Comparison of ENCODE assay signal across 11 mouse cellular contexts in the genomic region with DNA sequence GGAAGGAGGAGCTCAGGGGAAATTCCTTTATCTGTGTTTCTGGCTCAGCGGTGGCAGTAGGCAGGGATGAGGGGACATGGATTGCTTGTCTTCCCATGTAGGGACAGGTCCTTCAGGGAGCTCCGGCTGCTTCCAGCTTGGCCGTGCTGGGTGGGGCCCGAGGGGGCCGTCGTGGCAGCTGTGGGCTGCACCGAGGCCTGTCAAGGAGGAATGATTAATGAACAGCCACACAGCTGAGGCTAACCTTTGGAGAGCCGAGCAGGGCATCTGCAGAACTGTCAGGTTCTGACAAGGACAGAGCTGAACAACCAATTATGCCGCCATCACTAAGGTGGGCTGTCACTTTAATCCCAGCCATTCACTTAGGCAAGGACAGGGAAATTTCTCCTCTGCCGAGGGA.
DNase-seq lines count a peak whose midpoint lies in the region; ATAC-seq lines count a peak whose summit lies in the region.
"Had no signal": no experiment of that assay in that cellular context is flagged by ENCODE, and none has a peak within 500 bp of the region (broad histone marks: within the 10 kb centered on the region; RNA-seq: fewer than 3 reads in every experiment).

No protein-coding gene starts in this region.

- peak; percentile 43; the same call in 1 of the 2 replicates for ATAC-seq in kidney, embryonic 15.5 days (replicated peaks; ENCODE audit: low FRiP score)
- peak; percentile 50; the same call in 1 of the 2 replicates for ATAC-seq in midbrain, embryonic 11.5 days (ENCODE audit: low FRiP score)
- ATAC-seq: intestine, embryonic 16.5 days had no signal

- no peak overlapping the region for H3K4me2 ChIP-seq in kidney, embryonic 15.5 days
- H3K4me2 ChIP-seq in midbrain, embryonic 11.5 days = no peak overlapping the region
- H3K4me2 ChIP-seq: embryonic facial prominence, embryonic 15.5 days had no signal

- H3K4me3 ChIP-seq in kidney, embryonic 15.5 days (replicated peaks) = no peak overlapping the region
- no peak overlapping the region for H3K4me3 ChIP-seq in midbrain, embryonic 11.5 days (ENCODE audit: low read depth, low read length)
- H3K4me3 ChIP-seq: embryonic facial prominence, embryonic 15.5 days had no signal

- H3K4me1 ChIP-seq in kidney, embryonic 15.5 days = peaks cover 8% of the 10 kb centered on the region
- peaks cover 2% of the 10 kb centered on the region; the same call in 1 of the 2 replicates for H3K4me1 ChIP-seq in midbrain, embryonic 11.5 days (ENCODE audit: control insufficient read depth, insufficient read depth, low read length)

- no peak overlapping the region for H3K9ac ChIP-seq in kidney, embryonic 15.5 days
- no peak overlapping the region for H3K9ac ChIP-seq in midbrain, embryonic 11.5 days (ENCODE audit: low read length)
- H3K9ac ChIP-seq: embryonic facial prominence, embryonic 15.5 days had no signal

- DNase-seq in kidney, adult 18-20 months = no peak
- peak; percentile 18 for DNase-seq in forelimb bud, embryonic 11.5 days (ENCODE audit: low read depth, low spot score)
- DNase-seq in midbrain, embryonic 11.5 days (ENCODE audit: low spot score, missing footprints) = no peak
- no peak for DNase-seq in adrenal gland, postnatal 14 days
- no peak for DNase-seq in yolk sac, embryonic 10.5 days (ENCODE audit: low spot score)
- no peak for DNase-seq in adipocyte (ENCODE audit: low spot score)
- DNase-seq: thymus, postnatal 25 days had no signal

- WGBS in kidney, embryonic 15.5 days = 7% methylated on average over 10 of the region's 10 CpGs
- WGBS in midbrain, embryonic 11.5 days = 38% methylated on average over 10 of the region's 10 CpGs

- H3K27me3 ChIP-seq in kidney, embryonic 15.5 days = peaks cover 31% of the 10 kb centered on the region
- H3K27me3 ChIP-seq in midbrain, embryonic 11.5 days (ENCODE audit: control insufficient read depth, insufficient read depth, low read length) = peaks cover 2% of the 10 kb centered on the region; the same call in 1 of the 2 replicates
- H3K27me3 ChIP-seq: embryonic facial prominence, embryonic 15.5 days had no signal

- no peaks in the 10 kb centered on the region for H3K36me3 ChIP-seq in kidney, embryonic 15.5 days
- no peaks in the 10 kb centered on the region for H3K36me3 ChIP-seq in midbrain, embryonic 11.5 days (ENCODE audit: control insufficient read depth, insufficient read depth, low read length)
- H3K36me3 ChIP-seq: embryonic facial prominence, embryonic 15.5 days had no signal

- H3K9me3 ChIP-seq in kidney, embryonic 15.5 days (replicated peaks) = no peaks in the 10 kb centered on the region
- H3K9me3 ChIP-seq in midbrain, embryonic 11.5 days (ENCODE audit: control insufficient read depth, low read length) = peaks cover 3% of the 10 kb centered on the region; the same call in 1 of the 2 replicates
- H3K9me3 ChIP-seq: embryonic facial prominence, embryonic 15.5 days had no signal

- no peak overlapping the region for H3K27ac ChIP-seq in kidney, embryonic 15.5 days
- H3K27ac ChIP-seq in midbrain, embryonic 11.5 days (ENCODE audit: low read depth, low read length) = no peak overlapping the region; the same call in 1 of the 2 replicates
- H3K27ac ChIP-seq: embryonic facial prominence, embryonic 15.5 days; macrophage had no signal
